Mouse (Mus musculus): ENCODE measurements around the gene Fgfr2. TPM values are rescaled to one million over a fixed set of nuclear protein-coding genes. Genes with fewer than 3 reads are reported as not detected.

Gene Fgfr2
- polyA plus RNA-seq, 1 experiment from 2014 or later = 20.3 TPM

- Histone ChIP-seq H3K27me3 (ENCODE audit: control insufficient read depth, insufficient read depth, low read length) (no peaks in the 10 kb centered on the region), H3K4me3 (ENCODE audit: low read length) (no peak overlapping the region), H3K27ac (ENCODE audit: low read length) (no peak overlapping the region), H3K9ac (ENCODE audit: low read length) (no peak overlapping the region), H3K9me3 (replicated peaks; ENCODE audit: control insufficient read depth, low read length) (peaks cover 15% of the 10 kb centered on the region), H3K4me2 (ENCODE audit: low read depth, low read length) (no peak overlapping the region), H3K36me3 (ENCODE audit: control insufficient read depth, insufficient read depth) (no peaks in the 10 kb centered on the region), H3K4me1 (ENCODE audit: control insufficient read depth, insufficient read depth, low read length) (no peaks in the 10 kb centered on the region)
- 0 out of 2 replicates have a peak, but pooled peaks have one; percentile 14 for ATAC-seq (replicated peaks; ENCODE audit: extremely low read depth, insufficient read depth, low FRiP score)
- 77% methylated on average over 5 of the region's 5 CpGs for WGBS
These were observed 2119.1 kb downstream of the Fgfr2 start for GRCm38 (mm10) chr7:131004071-131004470.

DNA sequence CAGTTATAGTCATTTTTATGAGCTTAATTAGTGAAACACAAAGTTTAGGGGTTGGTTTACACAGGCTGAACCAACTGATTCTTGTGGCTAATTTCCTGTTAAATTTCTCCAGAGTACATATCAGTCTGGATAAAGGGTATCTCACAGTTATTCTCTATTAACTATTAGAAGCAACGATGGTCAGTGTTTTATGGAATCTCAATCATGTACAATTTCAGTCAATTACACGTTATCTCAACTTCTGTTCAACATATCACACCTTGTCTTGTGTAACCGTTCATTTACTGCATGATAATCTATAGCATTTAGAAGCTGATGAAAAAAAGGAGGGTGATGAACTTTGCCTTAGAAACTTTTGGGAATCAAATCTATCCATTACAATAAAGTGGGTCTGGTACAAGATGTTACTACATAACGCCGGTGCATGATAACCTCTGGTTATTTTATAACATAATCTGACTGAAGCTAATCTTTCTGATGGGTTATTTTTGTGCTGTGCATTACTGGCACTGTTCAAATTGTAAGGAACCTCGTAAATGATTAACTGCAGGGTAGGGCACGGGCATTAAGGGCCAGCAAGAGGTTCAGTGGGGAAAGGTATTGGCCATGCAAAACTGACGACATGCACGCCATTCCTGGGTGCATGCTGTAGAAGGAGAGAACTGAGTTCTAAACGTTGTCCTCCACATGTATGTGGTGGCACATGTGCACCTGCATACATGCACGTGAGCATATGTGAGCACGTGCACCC is 2121.0 kb downstream of the Fgfr2 start:
- Histone ChIP-seq H3K9me3 (replicated peaks; ENCODE audit: control insufficient read depth, low read length) (peaks cover 10% of the 10 kb centered on the region), H3K36me3 (ENCODE audit: control insufficient read depth, insufficient read depth) (no peaks in the 10 kb centered on the region), H3K4me3 (ENCODE audit: low read length) (no peak overlapping the region), H3K27ac (ENCODE audit: low read length) (no peak overlapping the region), H3K4me2 (ENCODE audit: low read depth, low read length) (no peak overlapping the region), H3K4me1 (ENCODE audit: control insufficient read depth, insufficient read depth, low read length) (no peaks in the 10 kb centered on the region), H3K9ac (ENCODE audit: low read length) (no peak overlapping the region), H3K27me3 (ENCODE audit: control insufficient read depth, insufficient read depth, low read length) (no peaks in the 10 kb centered on the region)
- WGBS = 73% methylated on average over 12 of the region's 12 CpGs
- ATAC-seq (replicated peaks; ENCODE audit: extremely low read depth, insufficient read depth, low FRiP score) = no peak

GRCm38 (mm10) chr7:130993907-130994306 is 2129.2 kb downstream of the Fgfr2 start:
- H3K4me1 ChIP-seq (ENCODE audit: control insufficient read depth, insufficient read depth, low read length) = no peaks in the 10 kb centered on the region
- H3K27ac ChIP-seq (ENCODE audit: low read length) = no peak overlapping the region
- H3K9ac ChIP-seq (ENCODE audit: low read length) = no peak overlapping the region
- no peaks in the 10 kb centered on the region for H3K27me3 ChIP-seq (ENCODE audit: control insufficient read depth, insufficient read depth, low read length)
- no peak for ATAC-seq (replicated peaks; ENCODE audit: extremely low read depth, insufficient read depth, low FRiP score)
- H3K36me3 ChIP-seq (ENCODE audit: control insufficient read depth, insufficient read depth) = no peaks in the 10 kb centered on the region
- H3K4me2 ChIP-seq (ENCODE audit: low read depth, low read length) = no peak overlapping the region
- H3K4me3 ChIP-seq (ENCODE audit: low read length) = no peak overlapping the region
- H3K9me3 ChIP-seq (replicated peaks; ENCODE audit: control insufficient read depth, low read length) = peaks cover 9% of the 10 kb centered on the region
- 45% methylated on average over 8 of the region's 8 CpGs for WGBS

DNA sequence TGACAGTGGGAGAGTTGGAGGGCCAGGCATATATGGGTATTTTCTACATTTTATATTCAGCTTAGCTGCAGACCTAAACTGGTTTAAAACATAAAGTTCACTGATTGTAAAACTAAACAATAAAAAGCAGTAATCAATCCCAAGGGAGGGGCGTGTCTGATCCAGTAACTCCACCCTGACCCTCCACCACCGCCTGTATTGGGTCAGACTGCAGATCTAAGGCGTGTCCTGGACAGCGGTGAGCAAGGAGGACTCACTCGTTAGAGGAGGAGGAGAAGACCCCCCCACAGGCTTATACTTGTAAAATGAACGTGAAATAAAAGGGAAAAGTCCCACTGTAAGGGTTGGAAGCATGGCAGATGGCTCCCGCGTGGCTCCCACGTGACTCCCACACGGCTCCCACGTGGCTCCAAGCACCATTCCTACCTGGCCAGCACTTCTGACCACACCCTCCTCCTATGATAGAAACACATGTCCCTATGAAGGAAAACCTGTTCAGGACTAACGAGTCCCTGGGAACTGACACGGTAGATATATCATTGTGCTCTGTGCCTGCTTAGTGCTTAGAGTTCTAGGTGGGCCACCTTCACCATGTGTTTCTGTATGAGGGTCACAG is 2131.9 kb downstream of the Fgfr2 start:
- no peak for ATAC-seq (replicated peaks; ENCODE audit: extremely low read depth, insufficient read depth, low FRiP score)
- 80% methylated on average over 13 of the region's 13 CpGs for WGBS

GRCm38 (mm10) chr7:130989371-130989770 is 2133.8 kb downstream of the Fgfr2 start:
- WGBS = 79% methylated on average over 3 of the region's 3 CpGs
- no peak for ATAC-seq (replicated peaks; ENCODE audit: extremely low read depth, insufficient read depth, low FRiP score)
- H3K4me1 ChIP-seq (ENCODE audit: control insufficient read depth, insufficient read depth, low read length) = peaks cover 10% of the 10 kb centered on the region
- H3K9me3 ChIP-seq (replicated peaks; ENCODE audit: control insufficient read depth, low read length) = no peaks in the 10 kb centered on the region
- no peaks in the 10 kb centered on the region for H3K27me3 ChIP-seq (ENCODE audit: control insufficient read depth, insufficient read depth, low read length)
- H3K9ac ChIP-seq (ENCODE audit: low read length) = no peak overlapping the region
- H3K4me2 ChIP-seq (ENCODE audit: low read depth, low read length) = no peak overlapping the region
- H3K36me3 ChIP-seq (ENCODE audit: control insufficient read depth, insufficient read depth) = no peaks in the 10 kb centered on the region
- no peak overlapping the region for H3K27ac ChIP-seq (ENCODE audit: low read length)
- no peak overlapping the region for H3K4me3 ChIP-seq (ENCODE audit: low read length)

More for the DNA sequence above, 2131.9 kb downstream of the Fgfr2 start:
- Histone ChIP-seq H3K9ac (ENCODE audit: low read length) (no peak overlapping the region), H3K27ac (ENCODE audit: low read length) (no peak overlapping the region), H3K4me2 (ENCODE audit: low read depth, low read length) (no peak overlapping the region), H3K27me3 (ENCODE audit: control insufficient read depth, insufficient read depth, low read length) (no peaks in the 10 kb centered on the region), H3K9me3 (replicated peaks; ENCODE audit: control insufficient read depth, low read length) (peaks cover 8% of the 10 kb centered on the region), H3K36me3 (ENCODE audit: control insufficient read depth, insufficient read depth) (no peaks in the 10 kb centered on the region), H3K4me3 (ENCODE audit: low read length) (no peak overlapping the region), H3K4me1 (ENCODE audit: control insufficient read depth, insufficient read depth, low read length) (peaks cover 10% of the 10 kb centered on the region)

GRCm38 (mm10) chr7:130988146-130988545 is 2135.0 kb downstream of the Fgfr2 start:
- Histone ChIP-seq H3K4me1 (ENCODE audit: control insufficient read depth, insufficient read depth, low read length) (peaks cover 10% of the 10 kb centered on the region), H3K9me3 (replicated peaks; ENCODE audit: control insufficient read depth, low read length) (no peaks in the 10 kb centered on the region), H3K4me3 (ENCODE audit: low read length) (no peak overlapping the region), H3K4me2 (ENCODE audit: low read depth, low read length) (peak overlapping the region; percentile 23; the same call in 1 of the 2 replicates), H3K27ac (ENCODE audit: low read length) (0 out of 2 replicates have a peak overlapping the region, but pooled peaks have one; percentile 21), H3K36me3 (ENCODE audit: control insufficient read depth, insufficient read depth) (no peaks in the 10 kb centered on the region), H3K27me3 (ENCODE audit: control insufficient read depth, insufficient read depth, low read length) (no peaks in the 10 kb centered on the region), H3K9ac (ENCODE audit: low read length) (no peak overlapping the region)
- peak; percentile 67 for ATAC-seq (replicated peaks; ENCODE audit: extremely low read depth, insufficient read depth, low FRiP score)
- WGBS = 23% methylated on average over 5 of the region's 5 CpGs

DNA sequence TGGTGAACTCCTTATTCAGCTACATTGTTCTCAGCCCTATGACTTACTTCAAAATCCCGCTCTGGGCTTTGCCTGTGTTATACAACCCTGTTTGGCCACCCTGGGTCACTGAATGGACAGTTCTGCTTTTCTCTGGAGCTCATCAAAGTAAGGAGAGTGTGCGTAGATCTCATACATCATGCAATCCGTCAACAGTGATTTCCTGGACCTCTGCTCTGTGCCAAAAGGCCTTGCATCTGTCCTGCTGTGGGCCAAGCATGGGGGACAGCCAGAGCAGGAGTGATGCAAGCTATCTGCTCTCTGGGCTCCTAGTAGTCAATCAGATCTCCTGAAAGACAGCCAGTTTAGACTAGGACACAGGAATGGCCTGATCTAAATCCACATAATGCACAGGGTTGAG is 2137.4 kb downstream of the Fgfr2 start:
- ATAC-seq (replicated peaks; ENCODE audit: extremely low read depth, insufficient read depth, low FRiP score) = no peak
- Histone ChIP-seq H3K4me1 (ENCODE audit: control insufficient read depth, insufficient read depth, low read length) (peaks cover 18% of the 10 kb centered on the region), H3K36me3 (ENCODE audit: control insufficient read depth, insufficient read depth) (no peaks in the 10 kb centered on the region), H3K9ac (ENCODE audit: low read length) (no peak overlapping the region), H3K4me2 (ENCODE audit: low read depth, low read length) (no peak overlapping the region), H3K27ac (ENCODE audit: low read length) (no peak overlapping the region), H3K9me3 (replicated peaks; ENCODE audit: control insufficient read depth, low read length) (no peaks in the 10 kb centered on the region), H3K4me3 (ENCODE audit: low read length) (no peak overlapping the region), H3K27me3 (ENCODE audit: control insufficient read depth, insufficient read depth, low read length) (no peaks in the 10 kb centered on the region)
- 73% methylated on average over 3 of the region's 3 CpGs for WGBS

- Histone ChIP-seq H3K9ac (ENCODE audit: low read length) (no peak overlapping the region), H3K4me3 (ENCODE audit: low read length) (no peak overlapping the region), H3K4me1 (ENCODE audit: control insufficient read depth, insufficient read depth, low read length) (peaks cover 18% of the 10 kb centered on the region), H3K27ac (ENCODE audit: low read length) (no peak overlapping the region), H3K9me3 (replicated peaks; ENCODE audit: control insufficient read depth, low read length) (no peaks in the 10 kb centered on the region), H3K36me3 (ENCODE audit: control insufficient read depth, insufficient read depth) (no peaks in the 10 kb centered on the region), H3K27me3 (ENCODE audit: control insufficient read depth, insufficient read depth, low read length) (no peaks in the 10 kb centered on the region), H3K4me2 (ENCODE audit: low read depth, low read length) (no peak overlapping the region)
- no peak for ATAC-seq (replicated peaks; ENCODE audit: extremely low read depth, insufficient read depth, low FRiP score)
- WGBS = 81% methylated on average over 12 of the region's 12 CpGs
These were observed 2138.0 kb downstream of the Fgfr2 start for GRCm38 (mm10) chr7:130985193-130985592.

DNA sequence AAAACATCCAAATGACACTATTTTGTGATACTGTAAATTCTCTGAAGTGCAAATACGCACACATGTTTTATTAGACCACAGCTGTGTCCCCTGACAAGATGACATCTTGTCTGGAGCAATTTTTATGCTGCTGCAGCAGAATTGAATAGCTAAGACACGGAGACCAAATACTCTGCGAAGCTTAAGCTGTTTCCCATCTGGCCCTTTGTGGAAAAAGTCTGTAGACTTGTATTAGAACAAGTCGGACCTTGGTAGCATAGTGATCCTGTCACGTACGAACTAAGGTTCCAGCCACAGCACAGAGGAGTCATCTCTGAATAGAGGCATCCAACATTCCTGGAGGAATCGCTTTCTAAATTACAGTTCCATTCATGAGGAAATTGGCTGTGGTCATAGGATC is 2138.9 kb downstream of the Fgfr2 start:
- 86% methylated on average over 7 of the region's 7 CpGs for WGBS

More for the DNA sequence above, 2138.9 kb downstream of the Fgfr2 start:
- Histone ChIP-seq H3K9me3 (replicated peaks; ENCODE audit: control insufficient read depth, low read length) (no peaks in the 10 kb centered on the region), H3K27me3 (ENCODE audit: control insufficient read depth, insufficient read depth, low read length) (no peaks in the 10 kb centered on the region), H3K4me3 (ENCODE audit: low read length) (no peak overlapping the region), H3K4me2 (ENCODE audit: low read depth, low read length) (no peak overlapping the region), H3K36me3 (ENCODE audit: control insufficient read depth, insufficient read depth) (no peaks in the 10 kb centered on the region), H3K27ac (ENCODE audit: low read length) (no peak overlapping the region), H3K9ac (ENCODE audit: low read length) (no peak overlapping the region), H3K4me1 (ENCODE audit: control insufficient read depth, insufficient read depth, low read length) (peaks cover 18% of the 10 kb centered on the region)
- no peak for ATAC-seq (replicated peaks; ENCODE audit: extremely low read depth, insufficient read depth, low FRiP score)
